Mouse (Mus musculus): ENCODE results near the gene Zswim1. TPM values are rescaled to one million over a fixed set of nuclear protein-coding genes. Genes with fewer than 3 reads are reported as not detected.
A peak's percentile ranks its signal among the peaks of the same experiment; 100 is the strongest.
"Not testable (repeated sequence)": the region's sequence is repeated elsewhere in the genome, so short reads cannot be mapped to it uniquely, and the experiment has no call there.

The Zswim1 gene
- polyA plus RNA-seq, 1 experiment from 2014 or later = 17.3 TPM

GRCm38 (mm10) chr2:164829090-164829489, 6.6 kb downstream of the Zswim1 start:
- Histone ChIP-seq H3K4me1 (replicated peaks) (peaks cover 10% of the 10 kb centered on the region), H3K27me3 (no peaks in the 10 kb centered on the region), H3K4me3 (replicated peaks) (no peak overlapping the region), H3K9me3 (no peaks in the 10 kb centered on the region), H3K36me3 (peaks cover 45% of the 10 kb centered on the region), H3K27ac (no peak overlapping the region), H3K4me2 (no peak overlapping the region), H3K9ac (replicated peaks) (no peak overlapping the region)
- WGBS = 95% methylated on average over 1 of the region's 1 CpGs
- no peak for ATAC-seq (ENCODE audit: insufficient number of reproducible peaks, insufficient read depth, low FRiP score, low TSS enrichment, low read depth)

GRCm38 (mm10) chr2:164831029-164831428, 8.5 kb downstream of the Zswim1 start:
- no peaks in the 10 kb centered on the region for H3K27me3 ChIP-seq
- no peak overlapping the region for H3K9ac ChIP-seq (replicated peaks)
- no peak overlapping the region for H3K4me3 ChIP-seq (replicated peaks)
- peaks cover 19% of the 10 kb centered on the region for H3K4me1 ChIP-seq (replicated peaks)
- H3K9me3 ChIP-seq = no peaks in the 10 kb centered on the region
- peaks cover 35% of the 10 kb centered on the region for H3K36me3 ChIP-seq
- ATAC-seq (ENCODE audit: insufficient number of reproducible peaks, insufficient read depth, low FRiP score, low TSS enrichment, low read depth) = no peak
- H3K4me2 ChIP-seq = no peak overlapping the region
- H3K27ac ChIP-seq = no peak overlapping the region
- 83% methylated on average over 10 of the region's 10 CpGs for WGBS

DNA sequence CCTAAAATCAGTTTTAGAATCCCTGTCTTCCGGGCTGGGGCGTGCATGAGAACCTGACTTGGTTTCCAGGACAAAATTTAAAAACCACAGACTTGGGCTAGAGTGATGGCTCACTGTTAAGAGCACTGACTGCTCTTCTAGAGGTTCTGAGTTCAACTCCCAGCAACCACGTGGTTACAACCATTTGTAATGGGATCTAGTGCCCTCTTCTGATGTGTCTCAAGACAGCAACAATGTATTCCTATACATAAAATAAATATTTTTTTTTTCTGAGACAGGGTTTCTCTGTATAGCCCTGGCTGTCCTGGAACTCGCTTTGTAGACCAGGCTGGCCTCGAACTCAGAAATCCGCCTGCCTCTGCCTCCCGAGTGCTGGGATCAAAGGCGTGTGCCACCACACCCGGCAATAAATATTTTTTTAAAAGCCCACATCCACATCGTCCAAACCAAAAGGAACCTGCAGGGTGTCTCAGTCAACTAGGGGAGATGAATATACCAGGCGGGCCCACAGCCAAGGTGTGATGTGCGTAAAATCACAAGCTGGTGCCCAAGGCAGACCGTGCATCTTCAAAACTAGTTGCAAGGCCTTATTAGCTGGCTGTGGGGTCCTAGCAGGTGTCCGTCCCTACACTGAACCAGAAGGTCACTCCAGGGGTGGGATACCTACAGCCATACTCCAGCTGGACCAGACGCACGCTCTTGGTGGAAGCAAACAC, 9.7 kb downstream of the Zswim1 start:
- H3K27ac ChIP-seq = no peak overlapping the region
- peak overlapping the region; percentile 96 for H3K4me2 ChIP-seq
- no peak for ATAC-seq (ENCODE audit: insufficient number of reproducible peaks, insufficient read depth, low FRiP score, low TSS enrichment, low read depth)
- peak overlapping the region; percentile 72 for H3K4me3 ChIP-seq (replicated peaks)
- H3K9me3 ChIP-seq = no peaks in the 10 kb centered on the region
- H3K9ac ChIP-seq (replicated peaks) = peak overlapping the region; percentile 69
- H3K4me1 ChIP-seq (replicated peaks) = peaks cover 19% of the 10 kb centered on the region
- H3K27me3 ChIP-seq = no peaks in the 10 kb centered on the region
- 64% methylated on average over 16 of the region's 16 CpGs for WGBS
- peaks cover 34% of the 10 kb centered on the region for H3K36me3 ChIP-seq

DNA sequence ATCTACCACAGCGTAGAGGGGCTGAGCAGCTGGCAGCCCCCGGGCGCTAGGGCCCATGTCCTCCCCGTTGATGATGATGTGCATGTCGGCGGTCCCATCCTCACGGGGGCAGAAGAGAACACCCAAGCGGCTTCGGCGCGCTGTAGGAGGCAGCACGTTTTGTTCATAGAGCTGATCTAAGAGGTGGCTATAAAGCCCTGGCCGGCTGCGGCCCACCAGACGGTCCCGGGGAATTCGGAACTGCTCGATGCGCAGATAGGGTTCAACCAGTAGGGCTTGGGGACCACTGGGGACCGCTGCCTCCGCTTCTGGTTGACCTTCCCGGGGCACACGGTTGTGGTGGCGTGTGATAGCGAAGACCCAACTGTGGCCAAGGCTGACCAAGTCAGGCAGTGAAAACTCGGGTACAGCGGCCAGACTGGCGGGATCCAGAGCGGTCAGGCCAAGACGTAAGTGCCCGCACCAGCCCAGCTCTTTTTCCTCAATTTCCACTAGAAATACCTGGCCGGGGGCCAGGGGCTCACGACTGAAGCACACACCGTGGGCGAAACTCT, 10.3 kb downstream of the Zswim1 start, which contains the start of gene Ctsa:
Gene Ctsa, plus strand, starts transcription at position 126 of the 554 bp plus-strand sequence.
- Histone ChIP-seq H3K27ac (peak within 1 kb of the TSS; percentile 65), H3K9ac (replicated peaks) (peak within 1 kb of the TSS; percentile 69), H3K27me3 (no peaks in the 10 kb centered on the region), H3K4me2 (peak within 1 kb of the TSS; percentile 96), H3K36me3 (peaks cover 34% of the 10 kb centered on the region), H3K4me3 (replicated peaks) (peak within 1 kb of the TSS; percentile 72), H3K4me1 (replicated peaks) (peaks cover 19% of the 10 kb centered on the region), H3K9me3 (no peaks in the 10 kb centered on the region)
- ATAC-seq (ENCODE audit: insufficient number of reproducible peaks, insufficient read depth, low FRiP score, low TSS enrichment, low read depth) = peak; percentile 27
- WGBS = 1% methylated on average over 35 of the region's 35 CpGs

GRCm38 (mm10) chr2:164833314-164833959, 11.0 kb downstream of the Zswim1 start, which contains the start of gene Neurl2:
TSS of gene Neurl2 (minus strand) at chr2:164833456.
- H3K4me3 ChIP-seq (replicated peaks) = peak within 1 kb of the TSS; percentile 72
- peaks cover 34% of the 10 kb centered on the region for H3K36me3 ChIP-seq
- H3K27ac ChIP-seq = peak within 1 kb of the TSS; percentile 65
- H3K4me2 ChIP-seq = peak within 1 kb of the TSS; percentile 96
- ATAC-seq (ENCODE audit: insufficient number of reproducible peaks, insufficient read depth, low FRiP score, low TSS enrichment, low read depth) = peak; percentile 65
- peak within 1 kb of the TSS; percentile 69 for H3K9ac ChIP-seq (replicated peaks)
- H3K4me1 ChIP-seq (replicated peaks) = peaks cover 19% of the 10 kb centered on the region
- under 1% methylated on average over 31 of the region's 31 CpGs for WGBS
- H3K27me3 ChIP-seq = no peaks in the 10 kb centered on the region
- no peaks in the 10 kb centered on the region for H3K9me3 ChIP-seq

DNA sequence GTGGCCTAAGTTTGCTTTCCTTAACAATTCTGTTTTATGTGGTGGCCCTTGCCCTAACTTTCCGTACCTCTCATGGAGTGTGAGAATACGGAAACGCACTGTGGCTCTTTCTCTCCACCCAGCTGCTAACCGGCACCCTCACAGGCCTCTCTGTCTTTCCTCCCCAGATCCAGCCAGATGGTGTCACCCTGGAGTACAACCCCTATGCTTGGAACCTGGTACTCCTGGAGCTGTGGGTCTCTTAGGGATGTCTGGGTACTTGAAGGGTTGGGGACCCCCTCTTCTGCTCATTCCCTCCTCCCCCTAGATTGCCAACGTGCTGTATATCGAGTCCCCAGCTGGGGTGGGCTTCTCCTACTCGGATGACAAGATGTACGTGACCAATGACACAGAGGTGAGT, 12.0 kb downstream of the Zswim1 start:
- Histone ChIP-seq H3K9ac (replicated peaks) (peak overlapping the region; percentile 69), H3K36me3 (peaks cover 39% of the 10 kb centered on the region), H3K9me3 (no peaks in the 10 kb centered on the region), H3K4me2 (peak overlapping the region; percentile 96), H3K4me3 (replicated peaks) (peak overlapping the region; percentile 72), H3K27ac (no peak overlapping the region), H3K27me3 (no peaks in the 10 kb centered on the region), H3K4me1 (replicated peaks) (peaks cover 19% of the 10 kb centered on the region)
- 39% methylated on average over 8 of the region's 8 CpGs for WGBS
- ATAC-seq (ENCODE audit: insufficient number of reproducible peaks, insufficient read depth, low FRiP score, low TSS enrichment, low read depth) = no peak

- Histone ChIP-seq H3K27me3 (no peaks in the 10 kb centered on the region), H3K4me2 (0 out of 2 replicates have a peak overlapping the region, but pooled peaks have one; percentile 15), H3K27ac (no peak overlapping the region), H3K9ac (replicated peaks) (no peak overlapping the region), H3K4me1 (replicated peaks) (peaks cover 19% of the 10 kb centered on the region), H3K4me3 (replicated peaks) (peak overlapping the region; percentile 72; the same call in 1 of the 2 replicates), H3K9me3 (no peaks in the 10 kb centered on the region), H3K36me3 (peaks cover 45% of the 10 kb centered on the region)
- WGBS = 98% methylated on average over 4 of the region's 4 CpGs
- no peak for ATAC-seq (ENCODE audit: insufficient number of reproducible peaks, insufficient read depth, low FRiP score, low TSS enrichment, low read depth)
Observed at GRCm38 (mm10) chr2:164835164-164835563, 12.7 kb downstream of the Zswim1 start.

GRCm38 (mm10) chr2:164845782-164846181, 23.3 kb downstream of the Zswim1 start:
- H3K36me3 ChIP-seq = no peaks in the 10 kb centered on the region
- H3K9me3 ChIP-seq = no peaks in the 10 kb centered on the region
- H3K27ac ChIP-seq = no peak overlapping the region
- H3K4me1 ChIP-seq (replicated peaks) = no peaks in the 10 kb centered on the region
- 56% methylated on average over 3 of the region's 3 CpGs for WGBS
- no peaks in the 10 kb centered on the region for H3K27me3 ChIP-seq
- H3K4me3 ChIP-seq (replicated peaks) = no peak overlapping the region
- H3K4me2 ChIP-seq = no peak overlapping the region
- ATAC-seq (ENCODE audit: insufficient number of reproducible peaks, insufficient read depth, low FRiP score, low TSS enrichment, low read depth) = no peak
- no peak overlapping the region for H3K9ac ChIP-seq (replicated peaks)

DNA sequence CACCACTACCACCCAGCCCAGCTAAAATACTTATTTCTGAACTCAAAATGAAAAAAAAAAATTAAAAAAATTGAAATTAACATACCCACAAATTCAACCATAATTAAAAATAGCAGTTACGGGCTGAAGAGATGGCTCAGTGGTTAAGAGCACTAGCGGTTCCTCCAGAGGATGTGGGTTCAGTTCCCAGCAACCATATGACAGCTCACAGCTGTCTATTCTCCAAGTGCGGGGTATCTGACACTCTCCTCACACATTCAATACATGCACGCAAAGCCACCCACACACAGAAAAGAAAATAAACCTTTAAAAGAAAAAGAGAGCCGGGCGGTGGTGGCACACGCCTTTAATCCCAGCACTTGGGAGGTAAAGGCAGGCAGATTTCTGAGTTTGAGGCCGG, 27.6 kb downstream of the Zswim1 start:
- Histone ChIP-seq H3K9ac (replicated peaks) (no peak overlapping the region), H3K4me2 (no peak overlapping the region), H3K4me3 (replicated peaks) (no peak overlapping the region), H3K27ac (no peak overlapping the region), H3K4me1 (replicated peaks) (no peaks in the 10 kb centered on the region), H3K36me3 (no peaks in the 10 kb centered on the region), H3K9me3 (no peaks in the 10 kb centered on the region), H3K27me3 (peaks cover 19% of the 10 kb centered on the region)
- ATAC-seq (ENCODE audit: insufficient number of reproducible peaks, insufficient read depth, low FRiP score, low TSS enrichment, low read depth) = no peak
- WGBS = 82% methylated on average over 8 of the region's 8 CpGs

- Histone ChIP-seq H3K27me3 (peaks cover 68% of the 10 kb centered on the region), H3K4me1 (replicated peaks) (peaks cover 24% of the 10 kb centered on the region)
- WGBS = 80% methylated on average over 5 of the region's 5 CpGs
- not testable (repeated sequence) for H3K36me3 ChIP-seq; H3K4me3 ChIP-seq (replicated peaks); ATAC-seq (ENCODE audit: insufficient number of reproducible peaks, insufficient read depth, low FRiP score, low TSS enrichment, low read depth); H3K27ac ChIP-seq; H3K9me3 ChIP-seq; H3K4me2 ChIP-seq; H3K9ac ChIP-seq (replicated peaks)
Observed at GRCm38 (mm10) chr2:164855572-164855971, 33.1 kb downstream of the Zswim1 start.

Data from limb, embryonic 12.5 days (tissue).